Mouse (Mus musculus): ENCODE measurements at regions not wholly inside any gene's neighbourhood (a gene's known extent, or its start where the extent isn't known, plus 50 kb on each side); places are given as distances from the start of the nearest gene placed in this dataset.
"Not testable (repeated sequence)": the region's sequence is repeated elsewhere in the genome, so short reads cannot be mapped to it uniquely, and the experiment has no call there.

DNA sequence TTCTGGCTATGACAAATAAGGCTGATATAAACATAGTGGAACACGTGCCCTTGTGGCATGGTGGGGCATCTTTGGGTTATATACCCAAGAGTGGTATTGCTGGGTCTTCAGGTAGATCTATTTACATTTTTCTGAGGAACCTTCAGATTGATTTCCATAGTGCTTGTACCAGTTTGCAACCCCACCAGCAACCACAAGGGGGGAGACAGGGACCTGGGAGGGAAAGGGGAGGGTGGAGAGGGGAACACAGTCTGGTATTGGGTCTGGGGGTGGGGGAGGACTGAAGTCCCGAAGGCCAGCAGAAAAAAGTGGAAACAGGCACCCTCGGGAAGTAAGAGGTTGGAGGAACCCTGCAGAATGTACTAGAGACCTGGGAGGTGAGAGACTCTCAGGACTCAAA, 105.8 kb upstream of the Plcb4 start:
- 65% methylated on average over 3 of the region's 3 CpGs for WGBS
- Histone ChIP-seq H3K4me1 (ENCODE audit: control insufficient read depth, insufficient read depth, low read length) (no peaks in the 10 kb centered on the region), H3K27ac (ENCODE audit: insufficient read depth, low read length) (no peak overlapping the region), H3K4me3 (replicated peaks; ENCODE audit: insufficient read depth, low read depth, low read length) (no peak overlapping the region), H3K27me3 (ENCODE audit: control insufficient read depth, insufficient read depth, low read length) (no peaks in the 10 kb centered on the region)
- TF ChIP-seq CTCF (IDR thresholded peaks at IDR 0.05; ENCODE audit: borderline replicate concordance, insufficient read depth, low read depth, low read length) (no peak), POLR2A (IDR thresholded peaks at IDR 0.05; ENCODE audit: borderline replicate concordance, insufficient read depth, low read length) (no peak)
- DNase-seq = no peak

DNA sequence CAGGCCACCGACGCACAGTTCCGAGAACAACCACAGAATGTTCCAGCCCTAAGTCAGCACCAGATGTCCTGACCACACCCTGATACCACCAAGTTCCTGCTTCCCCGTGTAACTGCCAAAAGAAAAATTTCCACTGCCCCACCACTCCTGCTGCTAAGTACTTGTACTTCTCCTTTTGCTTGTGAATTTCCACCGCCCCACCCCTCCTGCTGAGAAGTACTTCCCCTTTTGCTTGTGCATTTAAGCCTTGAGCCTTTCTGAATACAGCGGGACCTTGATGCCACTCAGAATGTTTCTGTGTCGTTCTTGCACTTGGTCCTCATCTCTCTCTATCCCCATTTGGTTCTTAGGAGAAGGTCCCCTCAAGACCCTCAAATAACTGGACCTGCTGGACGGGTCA, 100.8 kb upstream of the Plcb4 start:
- WGBS = 88% methylated on average over 8 of the region's 8 CpGs
- not testable (repeated sequence) for H3K4me1 ChIP-seq (ENCODE audit: control insufficient read depth, insufficient read depth, low read length); H3K4me3 ChIP-seq (replicated peaks; ENCODE audit: insufficient read depth, low read depth, low read length); DNase-seq; H3K27ac ChIP-seq (ENCODE audit: insufficient read depth, low read length); H3K27me3 ChIP-seq (ENCODE audit: control insufficient read depth, insufficient read depth, low read length)

DNA sequence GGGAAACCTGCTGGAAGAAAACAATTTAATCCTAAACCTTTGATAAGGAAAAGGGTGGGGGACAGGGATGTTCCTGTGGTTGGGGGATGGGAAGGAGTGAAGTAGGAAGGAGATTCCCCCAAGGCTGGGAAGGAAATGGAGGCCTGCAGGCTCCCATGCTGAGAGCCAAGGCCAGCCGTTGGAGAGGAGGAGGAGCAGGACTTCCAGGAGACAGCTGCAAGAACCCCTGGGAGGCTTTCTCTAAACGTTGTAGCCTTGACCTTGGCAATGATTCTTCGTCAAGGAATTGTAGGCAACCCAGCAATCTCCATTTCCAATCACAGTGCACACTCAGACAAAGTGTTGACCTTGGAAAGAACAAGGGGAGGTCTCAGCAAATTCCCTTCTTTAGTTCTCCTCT, 99.5 kb upstream of the Plcb4 start:
- TF ChIP-seq CTCF (IDR thresholded peaks at IDR 0.05; ENCODE audit: borderline replicate concordance, insufficient read depth, low read depth, low read length) (no peak), POLR2A (IDR thresholded peaks at IDR 0.05; ENCODE audit: borderline replicate concordance, insufficient read depth, low read length) (no peak)
- DNase-seq = no peak
- WGBS = 53% methylated on average over 3 of the region's 3 CpGs

DNA sequence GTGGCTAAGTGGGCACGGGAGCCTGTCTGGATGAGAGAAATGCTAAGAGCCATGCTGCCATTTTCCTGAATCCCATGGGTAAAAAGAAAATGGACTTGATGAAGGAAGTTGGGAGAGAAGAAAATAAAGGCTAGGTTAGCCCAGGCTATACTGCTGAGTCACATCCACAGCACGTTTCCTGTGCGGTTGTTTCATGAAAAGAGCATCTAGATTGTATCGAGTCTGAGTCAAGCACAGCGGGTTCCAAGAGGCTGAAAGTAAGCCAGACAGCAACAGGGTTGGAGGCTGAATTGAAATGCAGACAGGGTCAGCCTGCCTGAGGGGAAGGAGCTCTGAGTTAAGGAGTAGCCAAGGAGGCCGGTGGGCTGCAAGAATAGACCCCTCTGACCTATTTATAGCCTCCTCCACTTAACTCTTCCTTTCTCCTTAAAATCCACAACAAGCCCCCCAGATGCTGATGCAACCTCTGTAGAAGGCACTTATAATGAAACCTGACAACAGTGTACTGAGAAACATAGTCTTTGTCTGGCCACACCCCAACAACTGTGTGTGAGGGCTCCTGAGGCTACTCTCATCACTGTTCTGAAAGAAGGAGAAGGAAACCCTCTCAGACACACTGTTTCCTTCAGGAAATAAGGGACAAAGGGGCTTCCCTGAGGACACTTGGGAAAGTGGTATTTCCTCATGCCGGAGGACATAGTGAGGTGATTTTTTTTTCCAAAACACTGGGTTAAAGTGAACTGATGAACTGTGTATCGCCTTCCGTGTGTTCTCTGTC, 98.7 kb upstream of the Plcb4 start:
- H3K4me1 ChIP-seq (ENCODE audit: control insufficient read depth, insufficient read depth, low read length) = peaks cover 2% of the 10 kb centered on the region; the same call in 1 of the 2 replicates
- no peak overlapping the region for H3K4me3 ChIP-seq (replicated peaks; ENCODE audit: insufficient read depth, low read depth, low read length)
- H3K27me3 ChIP-seq (ENCODE audit: control insufficient read depth, insufficient read depth, low read length) = no peaks in the 10 kb centered on the region
- TF ChIP-seq CTCF (IDR thresholded peaks at IDR 0.05; ENCODE audit: borderline replicate concordance, insufficient read depth, low read depth, low read length) = no peak
- no peak for TF ChIP-seq POLR2A (IDR thresholded peaks at IDR 0.05; ENCODE audit: borderline replicate concordance, insufficient read depth, low read length)
- no peak for DNase-seq
- H3K27ac ChIP-seq (ENCODE audit: insufficient read depth, low read length) = no peak overlapping the region
- WGBS = 83% methylated on average over 9 of the region's 9 CpGs

More for the DNA sequence above, 99.5 kb upstream of the Plcb4 start:
- Histone ChIP-seq H3K4me3 (replicated peaks; ENCODE audit: insufficient read depth, low read depth, low read length) (no peak overlapping the region), H3K27me3 (ENCODE audit: control insufficient read depth, insufficient read depth, low read length) (no peaks in the 10 kb centered on the region), H3K27ac (ENCODE audit: insufficient read depth, low read length) (no peak overlapping the region), H3K4me1 (ENCODE audit: control insufficient read depth, insufficient read depth, low read length) (peaks cover 2% of the 10 kb centered on the region; the same call in 1 of the 2 replicates)

DNA sequence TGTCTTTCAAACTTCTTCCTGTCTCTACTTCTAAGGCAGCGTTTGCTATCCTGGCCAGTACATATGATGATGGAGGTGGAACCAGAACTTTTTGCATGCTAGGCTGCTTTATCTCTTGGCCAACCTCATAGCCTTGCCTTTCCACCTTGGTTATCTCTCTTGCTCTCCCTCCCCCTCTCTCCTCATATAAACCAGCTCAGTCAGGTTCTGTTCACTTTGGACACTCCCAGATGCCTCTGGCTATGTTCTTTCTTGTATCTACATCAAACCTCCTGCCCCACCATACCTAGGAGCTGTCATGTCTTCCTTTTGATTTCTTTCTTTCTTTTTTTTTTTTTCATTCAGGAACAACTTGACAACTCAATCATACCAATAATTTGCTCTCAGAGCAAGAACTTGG, 98.0 kb upstream of the Plcb4 start:
- H3K27ac ChIP-seq (ENCODE audit: insufficient read depth, low read length) = no peak overlapping the region
- peaks cover 2% of the 10 kb centered on the region; the same call in 1 of the 2 replicates for H3K4me1 ChIP-seq (ENCODE audit: control insufficient read depth, insufficient read depth, low read length)
- TF ChIP-seq POLR2A (IDR thresholded peaks at IDR 0.05; ENCODE audit: borderline replicate concordance, insufficient read depth, low read length) = no peak
- TF ChIP-seq CTCF (IDR thresholded peaks at IDR 0.05; ENCODE audit: borderline replicate concordance, insufficient read depth, low read depth, low read length) = no peak
- H3K27me3 ChIP-seq (ENCODE audit: control insufficient read depth, insufficient read depth, low read length) = no peaks in the 10 kb centered on the region
- DNase-seq = no peak
- WGBS = 97% methylated on average over 1 of the region's 1 CpGs
- H3K4me3 ChIP-seq (replicated peaks; ENCODE audit: insufficient read depth, low read depth, low read length) = no peak overlapping the region

DNA sequence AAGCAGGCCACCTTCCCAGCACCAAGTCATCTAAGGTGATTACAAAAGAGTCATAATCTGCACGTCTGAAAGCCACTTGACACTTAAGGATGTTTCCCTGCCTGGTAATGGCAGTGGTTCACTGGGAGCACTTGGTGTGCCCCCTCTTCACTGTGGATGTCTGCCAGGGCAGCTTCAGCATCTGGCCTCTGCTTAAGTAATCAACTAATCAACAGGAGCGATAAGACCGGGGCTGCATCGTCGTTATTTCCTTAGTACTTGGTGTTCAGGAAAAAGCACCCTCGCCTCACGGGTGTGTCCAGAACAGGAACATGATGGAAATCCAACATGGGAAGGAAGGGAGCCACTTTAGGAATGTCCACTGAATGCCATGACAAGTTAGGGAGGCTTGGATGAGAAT, 97.1 kb upstream of the Plcb4 start:
- 83% methylated on average over 7 of the region's 7 CpGs for WGBS
- TF ChIP-seq POLR2A (IDR thresholded peaks at IDR 0.05; ENCODE audit: borderline replicate concordance, insufficient read depth, low read length) = no peak
- Histone ChIP-seq H3K4me1 (ENCODE audit: control insufficient read depth, insufficient read depth, low read length) (peaks cover 2% of the 10 kb centered on the region; the same call in 1 of the 2 replicates), H3K27me3 (ENCODE audit: control insufficient read depth, insufficient read depth, low read length) (no peaks in the 10 kb centered on the region), H3K27ac (ENCODE audit: insufficient read depth, low read length) (no peak overlapping the region), H3K4me3 (replicated peaks; ENCODE audit: insufficient read depth, low read depth, low read length) (no peak overlapping the region)
- DNase-seq = no peak

DNA sequence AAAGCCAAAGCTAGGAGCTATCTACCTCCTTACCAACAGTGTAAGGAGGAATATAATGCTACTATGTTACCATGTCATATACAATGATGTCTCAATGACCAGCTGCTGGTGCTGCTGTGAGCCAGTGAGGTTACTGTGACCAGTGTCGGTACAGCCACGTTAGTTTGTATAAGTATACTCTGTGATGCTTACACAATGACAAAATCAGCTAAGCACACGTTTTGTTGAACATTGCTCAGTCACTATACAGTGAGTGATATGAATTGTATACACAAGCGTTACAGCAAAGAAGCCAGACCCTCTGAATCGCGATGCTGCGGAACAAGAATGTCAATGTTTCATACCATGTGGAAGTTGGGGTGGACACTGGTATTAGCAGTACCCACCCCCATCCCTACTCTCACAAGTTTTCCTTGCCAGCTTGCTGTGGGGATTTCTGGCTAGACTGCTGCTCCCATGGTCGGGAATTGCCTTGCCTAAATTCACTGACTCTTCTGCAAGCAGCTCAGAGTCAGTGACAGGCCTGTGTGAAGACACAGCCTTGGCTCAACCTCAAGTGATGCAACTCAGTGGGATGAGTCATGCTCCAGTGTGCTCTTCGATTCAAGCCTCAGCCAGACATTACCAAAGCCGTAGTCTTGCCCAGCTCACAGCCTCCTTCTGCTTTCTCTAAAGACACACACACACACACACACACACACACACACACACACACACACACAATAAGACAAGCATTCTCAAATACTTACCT, 96.5 kb upstream of the Plcb4 start:
- Histone ChIP-seq H3K27me3 (ENCODE audit: control insufficient read depth, insufficient read depth, low read length) (no peaks in the 10 kb centered on the region), H3K4me1 (ENCODE audit: control insufficient read depth, insufficient read depth, low read length) (peaks cover 2% of the 10 kb centered on the region; the same call in 1 of the 2 replicates), H3K27ac (ENCODE audit: insufficient read depth, low read length) (no peak overlapping the region), H3K4me3 (replicated peaks; ENCODE audit: insufficient read depth, low read depth, low read length) (no peak overlapping the region)
- TF ChIP-seq CTCF (IDR thresholded peaks at IDR 0.05; ENCODE audit: borderline replicate concordance, insufficient read depth, low read depth, low read length) (no peak), POLR2A (IDR thresholded peaks at IDR 0.05; ENCODE audit: borderline replicate concordance, insufficient read depth, low read length) (no peak)
- WGBS = 60% methylated on average over 10 of the region's 10 CpGs
- DNase-seq = peak; percentile 67 to 86

DNA sequence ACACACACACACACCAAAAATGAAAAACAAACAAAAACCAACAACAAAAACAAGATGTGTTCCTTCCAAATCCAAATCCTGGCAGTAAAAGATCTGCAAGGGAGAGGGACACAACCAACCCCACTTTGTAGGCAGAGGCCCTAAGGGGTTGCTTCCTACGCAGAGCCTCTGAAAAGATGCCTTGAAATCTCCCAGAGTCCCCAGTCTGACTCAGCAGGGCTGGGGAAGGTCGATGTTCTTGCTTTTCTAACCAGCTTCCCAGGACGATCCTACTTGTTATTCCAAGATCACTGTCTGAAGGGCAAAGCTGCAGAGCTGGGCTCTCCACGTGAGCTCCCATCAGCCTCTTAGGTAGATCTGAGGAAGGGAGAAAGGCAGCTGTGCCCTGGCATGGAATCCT, 94.6 kb upstream of the Plcb4 start:
- TF ChIP-seq POLR2A (IDR thresholded peaks at IDR 0.05; ENCODE audit: borderline replicate concordance, insufficient read depth, low read length) = no peak
- TF ChIP-seq CTCF (IDR thresholded peaks at IDR 0.05; ENCODE audit: borderline replicate concordance, insufficient read depth, low read depth, low read length) = no peak
- WGBS = 77% methylated on average over 4 of the region's 4 CpGs
- no peak overlapping the region for H3K4me3 ChIP-seq (replicated peaks; ENCODE audit: insufficient read depth, low read depth, low read length)
- no peak overlapping the region for H3K27ac ChIP-seq (ENCODE audit: insufficient read depth, low read length)
- peaks cover 2% of the 10 kb centered on the region; the same call in 1 of the 2 replicates for H3K4me1 ChIP-seq (ENCODE audit: control insufficient read depth, insufficient read depth, low read length)
- DNase-seq = no peak
- no peaks in the 10 kb centered on the region for H3K27me3 ChIP-seq (ENCODE audit: control insufficient read depth, insufficient read depth, low read length)

Data from cerebellum, adult 2 months (tissue).